Mouse (Mus musculus): ENCODE data around the gene Armc7. TPM values are rescaled to one million over a fixed set of nuclear protein-coding genes. Genes with fewer than 3 reads are reported as not detected.

Gene Armc7
- polyA plus RNA-seq, 1 experiment from 2014 or later, result 9.0 TPM

DNA sequence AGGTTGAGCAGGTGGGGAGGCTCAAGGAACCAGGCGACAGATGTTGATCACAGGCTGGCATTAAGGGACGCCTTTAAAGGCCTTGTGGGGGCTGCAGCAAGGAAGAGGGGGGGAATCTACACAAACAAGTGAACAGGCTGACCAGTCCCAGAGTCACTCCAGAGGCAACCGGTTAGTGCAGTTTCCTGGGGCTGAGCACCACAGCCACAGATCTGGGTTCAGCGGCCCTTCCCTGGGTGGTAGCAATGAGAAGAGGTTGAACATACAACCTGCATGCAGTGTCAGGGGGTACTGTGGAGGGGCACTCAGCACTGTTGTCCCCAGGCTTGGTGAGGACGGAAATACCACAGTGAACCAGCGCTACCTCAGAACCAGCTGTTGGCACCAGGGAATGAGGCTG is 42.1 kb upstream of the Armc7 start:
- Histone ChIP-seq H3K9me3 (ENCODE audit: low read length) (no peaks in the 10 kb centered on the region), H3K4me1 (ENCODE audit: insufficient read depth, low read depth, low read length) (peaks cover 10% of the 10 kb centered on the region; the same call in 1 of the 2 replicates), H3K9ac (replicated peaks; ENCODE audit: low read depth) (no peak overlapping the region), H3K27ac (ENCODE audit: low read length) (no peak overlapping the region), H3K27me3 (replicated peaks; ENCODE audit: insufficient read depth, low read length) (no peaks in the 10 kb centered on the region), H3K4me3 (ENCODE audit: low read depth, low read length) (no peak overlapping the region), H3K4me2 (replicated peaks; ENCODE audit: low read depth, low read length) (no peak overlapping the region), H3K36me3 (ENCODE audit: insufficient read depth, low read length) (peaks cover 16% of the 10 kb centered on the region; the same call in 1 of the 2 replicates)
- 59% methylated on average over 6 of the region's 6 CpGs for WGBS
- ATAC-seq, result no peak
- TF ChIP-seq CTCF (IDR thresholded peaks at IDR 0.05) (no peak), EP300 (IDR thresholded peaks at IDR 0.05) (no peak)
- DNase-seq (ENCODE audit: low spot score), result no peak

DNA sequence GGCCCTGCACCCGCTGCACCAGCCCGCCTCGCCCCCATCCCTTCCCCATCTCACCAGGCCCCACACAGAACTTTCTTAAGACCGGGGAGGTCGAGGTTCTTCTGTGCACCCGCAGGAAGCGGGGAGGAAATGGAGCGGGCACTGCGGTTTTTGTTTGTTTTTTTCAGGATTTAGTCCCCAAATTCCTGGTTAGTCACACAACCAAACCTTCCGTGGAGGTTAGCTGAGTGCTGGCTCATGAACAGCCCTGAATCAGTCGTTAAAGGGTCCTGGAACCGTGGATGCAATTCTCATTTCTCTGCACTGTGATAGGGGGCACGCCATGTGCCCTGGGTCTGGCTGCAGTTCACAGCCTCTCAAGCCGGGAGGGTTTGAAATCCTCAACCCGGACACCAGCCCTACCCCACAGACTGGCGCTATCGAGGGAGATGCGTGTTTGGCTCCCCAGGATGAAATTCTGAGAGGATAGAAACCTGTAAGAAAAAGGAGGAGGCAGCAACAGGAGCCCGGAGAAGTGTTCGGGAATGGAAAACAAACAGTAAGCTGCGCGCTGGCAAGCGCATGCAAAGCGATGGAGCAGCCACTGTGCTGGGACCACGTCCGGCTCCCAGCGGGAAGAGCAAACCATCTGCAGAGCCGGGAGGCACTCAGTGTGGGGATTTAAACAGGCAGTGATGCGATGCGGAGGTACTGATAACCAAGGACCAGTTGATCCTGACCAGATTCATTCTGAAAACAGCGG is 39.7 kb upstream of the Armc7 start:
- DNase-seq (ENCODE audit: low spot score), result no peak
- Histone ChIP-seq H3K27ac (ENCODE audit: low read length) (no peak overlapping the region), H3K9ac (replicated peaks; ENCODE audit: low read depth) (0 out of 2 replicates have a peak overlapping the region, but pooled peaks have one; percentile 12), H3K4me2 (replicated peaks; ENCODE audit: low read depth, low read length) (peak overlapping the region; percentile 50), H3K4me1 (ENCODE audit: insufficient read depth, low read depth, low read length) (peaks cover 10% of the 10 kb centered on the region; the same call in 1 of the 2 replicates), H3K36me3 (ENCODE audit: insufficient read depth, low read length) (no peaks in the 10 kb centered on the region; the same call in 1 of the 2 replicates), H3K9me3 (ENCODE audit: low read length) (no peaks in the 10 kb centered on the region), H3K27me3 (replicated peaks; ENCODE audit: insufficient read depth, low read length) (no peaks in the 10 kb centered on the region), H3K4me3 (ENCODE audit: low read depth, low read length) (peak overlapping the region; percentile 24)
- ATAC-seq, result no peak
- no peak for TF ChIP-seq EP300 (IDR thresholded peaks at IDR 0.05)
- no peak for TF ChIP-seq CTCF (IDR thresholded peaks at IDR 0.05)
- WGBS, result 5% methylated on average over 31 of the region's 31 CpGs

DNA sequence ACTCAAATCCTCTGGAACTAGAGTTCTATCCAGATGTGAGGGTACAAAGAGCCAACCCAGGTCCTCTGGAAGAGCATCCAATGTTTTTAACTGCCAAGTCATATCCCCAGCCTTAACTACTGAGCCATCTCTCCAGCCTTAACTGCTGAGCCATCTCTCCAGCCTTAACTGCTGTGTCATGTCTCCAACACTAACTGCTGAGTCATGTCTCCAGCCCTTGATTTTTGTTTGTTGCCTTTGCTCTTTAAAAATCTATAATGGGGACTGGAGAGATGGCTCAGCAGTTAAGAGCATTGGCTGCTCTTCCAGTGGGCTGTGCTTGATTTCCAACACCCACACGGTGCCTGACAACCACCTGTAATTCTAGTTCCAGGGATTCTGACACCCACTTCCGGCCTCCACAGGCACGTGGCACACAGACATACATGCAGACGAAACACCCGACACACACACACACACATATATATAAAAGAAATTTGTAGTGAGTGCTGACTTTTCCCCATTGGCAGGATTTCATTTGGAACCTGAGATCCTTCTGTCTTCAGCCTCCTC is 37.8 kb upstream of the Armc7 start:
- Histone ChIP-seq H3K27me3 (replicated peaks; ENCODE audit: insufficient read depth, low read length) (no peaks in the 10 kb centered on the region), H3K9ac (replicated peaks; ENCODE audit: low read depth) (no peak overlapping the region), H3K4me2 (replicated peaks; ENCODE audit: low read depth, low read length) (no peak overlapping the region), H3K4me1 (ENCODE audit: insufficient read depth, low read depth, low read length) (peaks cover 10% of the 10 kb centered on the region; the same call in 1 of the 2 replicates), H3K9me3 (ENCODE audit: low read length) (no peaks in the 10 kb centered on the region), H3K36me3 (ENCODE audit: insufficient read depth, low read length) (no peaks in the 10 kb centered on the region), H3K4me3 (ENCODE audit: low read depth, low read length) (no peak overlapping the region), H3K27ac (ENCODE audit: low read length) (no peak overlapping the region)
- no peak for TF ChIP-seq EP300 (IDR thresholded peaks at IDR 0.05)
- TF ChIP-seq CTCF (IDR thresholded peaks at IDR 0.05), result no peak
- WGBS, result 59% methylated on average over 5 of the region's 5 CpGs
- no peak for ATAC-seq
- no peak for DNase-seq (ENCODE audit: low spot score)

DNA sequence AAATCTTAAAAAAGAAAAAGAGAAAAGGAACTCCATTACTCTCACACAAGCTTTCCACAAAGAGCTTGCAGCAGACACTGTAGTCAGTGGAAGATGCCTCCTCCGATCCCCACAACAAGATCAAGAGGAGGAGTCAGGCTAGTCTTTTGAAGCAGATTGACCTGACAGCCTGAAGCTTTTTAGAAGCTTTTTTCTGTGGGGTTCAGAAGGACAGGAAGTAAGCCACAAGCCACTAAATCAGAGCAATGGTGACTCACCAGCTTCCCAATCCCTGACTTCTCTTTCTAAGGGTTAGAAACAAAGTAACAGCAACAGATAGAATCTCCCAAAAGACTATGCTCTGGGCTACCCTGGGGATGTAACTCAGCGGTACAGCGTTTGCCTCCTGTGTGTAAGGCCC is 36.1 kb upstream of the Armc7 start:
- TF ChIP-seq CTCF (IDR thresholded peaks at IDR 0.05) (no peak), EP300 (IDR thresholded peaks at IDR 0.05) (no peak)
- no peak for ATAC-seq
- no peaks in the 10 kb centered on the region for H3K27me3 ChIP-seq (replicated peaks; ENCODE audit: insufficient read depth, low read length)
- no peak overlapping the region for H3K4me3 ChIP-seq (ENCODE audit: low read depth, low read length)
- WGBS, result 69% methylated on average over 3 of the region's 3 CpGs
- H3K9me3 ChIP-seq (ENCODE audit: low read length), result no peaks in the 10 kb centered on the region
- no peak overlapping the region for H3K9ac ChIP-seq (replicated peaks; ENCODE audit: low read depth)
- DNase-seq (ENCODE audit: low spot score), result no peak
- H3K36me3 ChIP-seq (ENCODE audit: insufficient read depth, low read length), result no peaks in the 10 kb centered on the region
- peaks cover 10% of the 10 kb centered on the region; the same call in 1 of the 2 replicates for H3K4me1 ChIP-seq (ENCODE audit: insufficient read depth, low read depth, low read length)
- no peak overlapping the region for H3K4me2 ChIP-seq (replicated peaks; ENCODE audit: low read depth, low read length)
- H3K27ac ChIP-seq (ENCODE audit: low read length), result no peak overlapping the region

DNA sequence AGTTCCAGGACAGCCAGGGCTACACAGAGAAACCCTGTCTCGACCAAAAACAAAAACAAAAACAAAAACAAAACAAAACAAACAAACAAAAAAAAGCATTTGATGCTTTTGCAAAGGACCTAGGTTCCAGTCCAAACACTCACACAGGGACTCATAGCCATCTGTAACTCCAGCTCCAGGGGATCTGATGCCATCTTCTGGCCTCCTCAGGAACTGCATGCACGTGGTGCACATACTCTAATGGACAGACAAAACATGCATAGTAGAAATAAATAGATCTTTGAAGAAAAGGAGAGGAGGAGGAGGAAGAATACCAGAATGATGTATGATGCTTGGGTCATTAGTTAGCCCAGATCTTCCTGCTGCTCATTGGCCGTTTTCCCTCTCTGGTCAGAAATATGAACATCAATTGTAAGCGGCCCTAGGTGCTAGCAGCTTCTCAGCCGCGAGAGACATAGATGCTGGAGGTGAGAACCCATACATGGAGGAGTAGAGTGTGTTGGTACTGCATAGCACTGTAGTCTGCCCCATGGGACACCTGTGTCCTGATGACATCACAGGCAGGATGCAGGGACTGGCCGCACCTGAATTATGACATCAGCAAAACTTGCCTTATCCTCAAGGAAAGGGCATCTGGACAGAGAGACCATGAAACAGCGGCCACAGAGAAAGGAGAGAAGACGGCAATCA is 35.4 kb upstream of the Armc7 start, which contains the start of gene Trim80:
Trim80 (plus strand) TSS at position 640 of the 690 bp plus-strand sequence.
- no peak within 1 kb of the TSS for H3K4me2 ChIP-seq (replicated peaks; ENCODE audit: low read depth, low read length)
- H3K36me3 ChIP-seq (ENCODE audit: insufficient read depth, low read length), result no peaks in the 10 kb centered on the region
- no peak within 1 kb of the TSS for H3K4me3 ChIP-seq (ENCODE audit: low read depth, low read length)
- 93% methylated on average over 9 of the region's 9 CpGs for WGBS
- DNase-seq (ENCODE audit: low spot score) (no peak), ATAC-seq (no peak)
- no peaks in the 10 kb centered on the region for H3K27me3 ChIP-seq (replicated peaks; ENCODE audit: insufficient read depth, low read length)
- no peak within 1 kb of the TSS for H3K9ac ChIP-seq (replicated peaks; ENCODE audit: low read depth)
- H3K4me1 ChIP-seq (ENCODE audit: insufficient read depth, low read depth, low read length), result peaks cover 10% of the 10 kb centered on the region; the same call in 1 of the 2 replicates
- H3K27ac ChIP-seq (ENCODE audit: low read length), result no peak within 1 kb of the TSS
- no peaks in the 10 kb centered on the region for H3K9me3 ChIP-seq (ENCODE audit: low read length)
- no peak for TF ChIP-seq EP300 (IDR thresholded peaks at IDR 0.05)
- peak; percentile 40; the same call in 1 of the 2 replicates for TF ChIP-seq CTCF (IDR thresholded peaks at IDR 0.05)

DNA sequence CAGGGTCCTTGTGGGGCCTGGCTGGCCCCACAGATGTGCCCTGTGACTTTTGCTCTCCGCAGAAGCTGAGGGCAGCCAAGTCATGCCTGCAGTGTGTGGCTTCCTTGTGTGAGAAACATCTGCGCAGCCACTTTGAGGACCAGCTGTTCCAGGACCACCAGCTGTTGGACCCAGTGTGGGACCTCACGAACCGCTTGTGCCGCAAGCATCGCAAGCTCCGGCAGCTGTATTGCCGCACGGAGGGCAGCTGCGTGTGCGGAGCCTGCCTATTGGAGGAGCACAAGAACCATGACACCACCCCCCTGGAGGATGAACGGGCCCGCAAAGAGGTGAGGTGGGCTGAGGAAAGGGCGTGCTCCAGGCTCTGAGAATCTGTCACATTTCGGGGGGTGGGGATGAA is 34.0 kb upstream of the Armc7 start:
- Histone ChIP-seq H3K27ac (ENCODE audit: low read length) (no peak overlapping the region), H3K4me1 (ENCODE audit: insufficient read depth, low read depth, low read length) (no peaks in the 10 kb centered on the region), H3K27me3 (replicated peaks; ENCODE audit: insufficient read depth, low read length) (no peaks in the 10 kb centered on the region), H3K36me3 (ENCODE audit: insufficient read depth, low read length) (no peaks in the 10 kb centered on the region), H3K9me3 (ENCODE audit: low read length) (no peaks in the 10 kb centered on the region), H3K4me2 (replicated peaks; ENCODE audit: low read depth, low read length) (no peak overlapping the region), H3K4me3 (ENCODE audit: low read depth, low read length) (no peak overlapping the region), H3K9ac (replicated peaks; ENCODE audit: low read depth) (no peak overlapping the region)
- DNase-seq (ENCODE audit: low spot score), result no peak
- TF ChIP-seq EP300 (IDR thresholded peaks at IDR 0.05) (no peak), CTCF (IDR thresholded peaks at IDR 0.05) (no peak)
- WGBS, result 48% methylated on average over 15 of the region's 15 CpGs
- peak; percentile 46 for ATAC-seq

Data from lung, postnatal 0 days (tissue).